Mouse (Mus musculus) testis, postnatal 14 days (tissue): ENCODE measurements around the gene Zc4h2.

ENCODE experiments used
- DNase-seq: peaks from one replicate; pipeline ENCODE4 v3.0.0; 2021; ENCODE audit warnings: low spot score

The Zc4h2 gene

GRCm38 (mm10) chrX:95657804-95658599, at the start of gene Zc4h2:
Gene Zc4h2, minus strand, starts transcription at chrX:95658509.
- DNase-seq, result peak; percentile 69

- no peak for DNase-seq
Observed at GRCm38 (mm10) chrX:95687119-95687518, 28.8 kb upstream of the Zc4h2 start.

- no peak for DNase-seq
Observed at GRCm38 (mm10) chrX:95682206-95682605, 23.9 kb upstream of the Zc4h2 start.

GRCm38 (mm10) chrX:95658600-95659084, 333 bp upstream of the Zc4h2 start:
- no peak for DNase-seq

GRCm38 (mm10) chrX:95600609-95601008, 57.7 kb downstream of the Zc4h2 start:
- DNase-seq, result peak; percentile 4
